Mouse (Mus musculus) ES-Bruce4 (cell line): ENCODE measurements around the gene Gm21887. TPM values are rescaled to one million over a fixed set of nuclear protein-coding genes. Genes with fewer than 3 reads are reported as not detected.
"Not testable (repeated sequence)": the region's sequence is repeated elsewhere in the genome, so short reads cannot be mapped to it uniquely, and the experiment has no call there.

Experiments used
- H3K27ac ChIP-seq: 2 replicates; pipeline ENCODE4 v1.5.1; 2012; ENCODE audit warnings: low read length, inconsistent platforms; ENCODE audit not compliant: insufficient read depth
- H3K27me3 ChIP-seq: 2 replicates; pipeline ENCODE4 v1.6.1; 2012; ENCODE audit warnings: mild to moderate bottlenecking, low read length, inconsistent platforms; ENCODE audit not compliant: control insufficient read depth, poor library complexity, insufficient read depth, severe bottlenecking
- H3K36me3 ChIP-seq: 2 replicates; pipeline ENCODE4 v1.6.1; 2012; ENCODE audit warnings: inconsistent platforms, mild to moderate bottlenecking, low read length, moderate library complexity; ENCODE audit not compliant: control insufficient read depth, poor library complexity, insufficient read depth, severe bottlenecking
- H3K4me1 ChIP-seq: one replicate; pipeline ENCODE4 v1.8.1; 2011; ENCODE audit warnings: low read length; ENCODE audit not compliant: control insufficient read depth, insufficient read depth
- H3K4me3 ChIP-seq: 2 replicates; pipeline ENCODE4 v1.5.1; 2011; ENCODE audit warnings: low read depth, mild to moderate bottlenecking, low read length
- H3K9ac ChIP-seq: 2 replicates; pipeline ENCODE4 v1.6.1; 2012; ENCODE audit warnings: low read depth, mild to moderate bottlenecking, inconsistent platforms; ENCODE audit not compliant: poor library complexity, severe bottlenecking
- H3K9me3 ChIP-seq: replicated peaks from 2 replicates; pipeline ENCODE4 v1.6.1; 2012; ENCODE audit warnings: mild to moderate bottlenecking, low read length, inconsistent platforms; ENCODE audit not compliant: control insufficient read depth, poor library complexity, insufficient read depth, severe bottlenecking
- polyA plus RNA-seq: library from polyadenylated mRNA; stranded (reverse); fragments of >200 nt; gene quantifications from 2 replicates; pipeline ENCODE4 v1.2.4, GENCODE M21; 2011; ENCODE audit warnings: low read depth; ENCODE audit not compliant: missing spikeins, insufficient read depth, insufficient read length

The Gm21887 gene
- polyA plus RNA-seq, 1 experiment: 1,061 TPM

DNA sequence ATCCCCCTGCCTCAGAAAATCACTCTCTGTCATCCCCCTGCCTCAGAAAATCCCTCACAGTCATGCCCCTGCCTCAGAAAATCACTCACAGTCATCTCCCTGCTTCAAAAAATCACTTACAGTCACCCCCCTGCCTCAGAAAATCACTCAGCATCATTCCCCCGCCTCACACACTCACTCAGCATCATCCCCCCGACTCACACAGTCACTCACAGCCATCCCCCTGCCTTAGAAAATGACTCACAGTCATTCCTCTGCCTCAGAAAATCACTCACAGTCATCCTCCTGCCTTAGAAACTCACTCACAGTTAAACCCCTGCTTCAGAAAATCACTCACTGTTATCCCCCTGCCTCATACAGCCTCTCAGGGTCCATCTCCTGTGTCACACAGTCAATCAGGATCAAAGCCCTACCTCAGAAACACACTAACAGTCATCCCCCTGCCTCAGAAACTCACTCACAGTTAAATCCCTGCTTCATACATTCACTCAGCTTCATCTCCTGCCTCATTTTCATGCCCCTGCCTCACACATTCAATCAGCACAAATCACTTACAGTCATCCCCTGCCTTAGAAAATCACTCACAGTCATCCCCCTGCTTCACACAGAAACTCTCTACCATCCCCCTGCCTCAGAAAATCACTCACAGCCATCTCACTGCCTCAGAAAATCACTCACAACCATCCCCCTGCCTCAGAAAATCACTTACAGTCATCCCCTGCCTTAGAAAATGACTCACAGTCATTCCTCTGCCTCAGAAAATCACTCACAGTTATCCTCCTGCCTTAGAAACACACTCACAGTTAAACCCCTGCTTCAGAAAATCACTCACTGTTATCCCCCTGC lies 14.4 kb upstream of the Gm21887 start:
- H3K27me3 ChIP-seq: peaks cover 13% of the 10 kb centered on the region
- not testable (repeated sequence) for H3K4me3 ChIP-seq, H3K9ac ChIP-seq, H3K36me3 ChIP-seq, H3K9me3 ChIP-seq, H3K27ac ChIP-seq
- peaks cover 14% of the 10 kb centered on the region for H3K4me1 ChIP-seq

DNA sequence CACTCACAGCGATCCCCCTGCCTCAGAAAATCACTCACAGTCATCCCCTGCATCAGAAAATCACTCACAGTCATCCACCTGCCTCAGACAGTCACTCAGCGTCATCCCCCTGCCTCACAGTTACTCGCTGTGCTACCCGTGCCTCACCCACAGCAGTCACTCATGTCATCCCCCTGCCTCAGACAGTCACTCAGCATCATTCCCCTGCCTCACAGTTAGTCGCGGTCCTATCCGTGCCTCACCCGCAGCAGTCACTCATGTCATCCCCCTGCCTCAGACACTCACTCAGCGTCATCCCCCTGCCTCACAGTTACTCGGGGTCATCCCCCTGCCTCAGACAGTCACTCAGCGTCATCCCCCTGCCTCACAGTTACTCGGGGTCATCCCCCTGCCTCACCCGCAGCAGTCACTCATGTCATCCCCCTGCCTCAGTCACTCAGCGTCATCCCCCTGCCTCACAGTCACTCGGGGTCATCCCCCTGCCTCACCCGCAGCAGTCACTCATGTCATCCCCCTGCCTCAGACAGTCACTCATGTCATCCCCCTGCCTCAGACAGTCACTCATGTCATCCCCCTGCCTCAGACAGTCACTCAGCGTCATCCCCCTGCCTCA lies 13.4 kb upstream of the Gm21887 start:
- H3K36me3 ChIP-seq, H3K9ac ChIP-seq, H3K27ac ChIP-seq, H3K9me3 ChIP-seq, H3K4me3 ChIP-seq: not testable (repeated sequence)
- peaks cover 13% of the 10 kb centered on the region for H3K27me3 ChIP-seq
- peaks cover 14% of the 10 kb centered on the region for H3K4me1 ChIP-seq

DNA sequence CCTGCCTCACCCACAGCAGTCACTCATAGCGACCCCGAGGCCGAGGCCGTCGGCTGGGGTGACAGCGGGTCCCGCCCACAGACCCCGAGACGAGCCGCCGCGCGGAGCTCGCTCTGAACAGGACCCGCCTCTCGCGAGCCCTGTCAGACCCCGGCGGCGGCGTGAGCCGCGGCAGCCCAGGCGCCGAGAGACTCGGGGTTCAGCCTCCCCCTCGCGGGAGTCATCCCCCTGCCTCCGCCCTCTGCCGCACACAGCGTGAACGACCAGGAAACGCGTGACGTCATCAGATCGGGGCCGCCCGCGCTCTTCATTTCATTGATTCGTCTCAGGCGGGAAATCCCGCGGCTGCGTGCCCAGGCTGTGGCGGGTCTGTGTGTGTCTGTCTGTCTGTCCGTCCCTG lies 12.5 kb upstream of the Gm21887 start:
- H3K4me3 ChIP-seq: peak overlapping the region; percentile 21
- not testable (repeated sequence) for H3K9me3 ChIP-seq, H3K27ac ChIP-seq, H3K36me3 ChIP-seq
- peak overlapping the region; percentile 16 for H3K9ac ChIP-seq
- H3K27me3 ChIP-seq: peaks cover 13% of the 10 kb centered on the region
- H3K4me1 ChIP-seq: peaks cover 12% of the 10 kb centered on the region

DNA sequence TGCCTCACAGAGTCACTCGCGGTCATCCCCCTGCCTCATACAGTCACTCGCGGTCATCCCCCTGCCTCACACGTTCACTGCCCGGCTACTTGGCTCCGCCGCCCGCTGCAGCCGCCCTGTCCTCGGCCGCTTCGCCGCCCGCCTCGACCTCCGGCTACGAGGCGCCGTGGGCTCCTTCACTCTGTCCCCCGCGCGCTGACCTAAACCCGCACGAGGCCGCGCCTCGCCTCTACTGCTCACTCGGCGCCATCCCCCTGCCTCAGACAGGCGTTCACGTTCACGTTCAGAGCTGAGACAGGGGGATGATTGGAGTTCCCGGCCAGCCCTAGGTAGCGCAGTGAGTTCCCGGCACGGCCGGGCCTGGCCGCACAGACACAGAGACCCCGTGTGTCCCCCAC lies 12.0 kb upstream of the Gm21887 start:
- peaks cover 13% of the 10 kb centered on the region for H3K27me3 ChIP-seq
- not testable (repeated sequence) for H3K9me3 ChIP-seq, H3K36me3 ChIP-seq, H3K27ac ChIP-seq
- peak overlapping the region; percentile 16 for H3K9ac ChIP-seq
- H3K4me1 ChIP-seq: peaks cover 11% of the 10 kb centered on the region
- peak overlapping the region; percentile 21 for H3K4me3 ChIP-seq

DNA sequence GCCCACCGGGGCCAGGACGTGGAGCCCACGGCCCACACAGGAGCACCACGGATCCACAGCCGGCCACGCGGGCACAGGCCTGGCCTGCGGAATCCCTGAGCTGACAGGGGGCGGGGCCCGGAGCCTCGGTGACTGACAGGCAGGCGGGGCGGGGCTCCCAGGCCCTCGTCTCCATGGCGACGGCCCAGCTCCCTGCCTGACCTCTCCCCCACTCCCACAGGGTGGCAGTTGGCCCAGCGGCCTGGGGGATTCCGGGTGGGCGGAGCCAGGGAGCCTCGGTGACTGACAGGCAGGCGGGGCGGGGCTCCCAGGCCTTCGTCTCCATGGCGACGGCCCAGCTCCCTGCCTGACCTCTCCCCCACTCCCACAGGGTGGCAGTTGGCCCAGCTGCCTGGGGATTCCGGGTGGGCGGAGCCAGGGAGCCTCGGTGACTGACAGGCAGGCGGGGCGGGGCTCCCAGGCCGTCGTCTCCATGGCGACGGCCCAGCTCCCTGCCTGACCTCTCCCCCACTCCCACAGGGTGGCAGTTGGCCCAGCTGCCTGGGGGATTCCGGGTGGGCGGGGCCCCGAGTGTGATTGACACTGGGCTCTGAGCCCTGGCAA lies 11.5 kb upstream of the Gm21887 start:
- peaks cover 13% of the 10 kb centered on the region for H3K27me3 ChIP-seq
- H3K9me3 ChIP-seq, H3K27ac ChIP-seq, H3K36me3 ChIP-seq: not testable (repeated sequence)
- peak overlapping the region; percentile 21 for H3K4me3 ChIP-seq
- H3K4me1 ChIP-seq: peaks cover 11% of the 10 kb centered on the region
- peak overlapping the region; percentile 16 for H3K9ac ChIP-seq

DNA sequence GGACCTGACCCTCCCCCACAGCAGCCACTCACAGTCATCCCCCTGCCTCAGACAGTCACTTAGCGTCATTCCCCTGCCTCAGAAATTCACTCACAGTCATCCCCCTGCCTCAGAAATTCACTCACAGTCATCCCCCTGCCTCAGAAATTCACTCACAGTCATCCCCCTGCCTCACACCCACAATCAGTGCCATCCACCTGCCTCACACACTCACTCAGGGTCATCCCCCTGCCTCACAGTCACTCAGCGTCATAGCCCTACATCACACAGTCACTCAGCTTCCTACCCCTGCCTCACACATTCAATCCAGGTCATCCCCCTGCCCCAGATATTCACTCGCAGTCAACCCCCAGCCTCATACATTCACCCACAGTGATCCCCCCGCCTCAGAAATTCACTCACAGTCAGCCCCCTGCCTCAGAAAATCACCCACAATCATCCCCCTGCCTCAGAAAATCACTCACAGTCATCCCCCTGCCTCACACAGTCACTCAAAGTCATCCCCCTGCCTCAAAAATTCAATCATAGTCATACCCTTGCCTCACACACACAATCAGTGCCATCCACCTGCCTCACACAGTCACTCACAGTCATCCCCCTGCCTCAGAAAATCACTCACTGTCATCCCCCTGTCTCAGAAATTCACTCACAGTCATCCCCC lies 10.8 kb upstream of the Gm21887 start:
- not testable (repeated sequence) for H3K36me3 ChIP-seq, H3K9ac ChIP-seq, H3K9me3 ChIP-seq
- peaks cover 13% of the 10 kb centered on the region for H3K27me3 ChIP-seq
- peaks cover 10% of the 10 kb centered on the region for H3K4me1 ChIP-seq
- H3K27ac ChIP-seq: peak overlapping the region; percentile 92
- peak overlapping the region; percentile 8 for H3K4me3 ChIP-seq

DNA sequence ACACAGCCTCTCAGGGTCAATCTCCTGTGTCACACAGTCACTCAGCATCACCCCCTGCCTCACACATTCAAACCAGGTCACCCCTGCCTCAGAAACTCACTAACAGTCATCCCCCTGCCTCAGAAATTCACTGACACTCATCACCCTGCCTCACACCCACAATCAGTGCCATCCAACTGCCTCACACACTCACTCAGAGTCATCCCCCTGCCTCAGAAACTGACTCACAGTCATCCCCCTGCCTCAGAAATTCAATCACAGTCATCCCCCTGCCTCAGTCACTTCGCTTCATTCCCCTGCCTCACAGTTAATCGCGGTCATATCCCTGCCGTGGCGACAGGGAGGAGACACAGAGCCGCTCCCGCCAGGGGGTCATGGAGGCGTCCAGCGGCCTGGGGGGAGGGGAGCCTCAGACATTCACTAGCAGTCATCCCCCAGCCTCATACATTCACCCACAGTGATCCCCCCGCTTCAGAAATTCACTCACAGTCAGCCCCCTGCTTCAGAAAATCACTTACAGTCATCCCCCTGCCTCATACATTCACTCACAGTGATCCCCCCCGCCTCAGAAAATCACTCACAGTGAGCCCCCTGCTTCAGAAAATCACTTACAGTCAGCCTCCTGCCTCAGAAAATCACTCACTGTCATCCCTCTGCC lies 10.1 kb upstream of the Gm21887 start:
- not testable (repeated sequence) for H3K4me3 ChIP-seq, H3K9me3 ChIP-seq, H3K36me3 ChIP-seq, H3K27me3 ChIP-seq
- peak overlapping the region; percentile 92 for H3K27ac ChIP-seq
- peak overlapping the region; percentile 0; the same call in 1 of the 2 replicates for H3K9ac ChIP-seq
- H3K4me1 ChIP-seq: peaks cover 13% of the 10 kb centered on the region

DNA sequence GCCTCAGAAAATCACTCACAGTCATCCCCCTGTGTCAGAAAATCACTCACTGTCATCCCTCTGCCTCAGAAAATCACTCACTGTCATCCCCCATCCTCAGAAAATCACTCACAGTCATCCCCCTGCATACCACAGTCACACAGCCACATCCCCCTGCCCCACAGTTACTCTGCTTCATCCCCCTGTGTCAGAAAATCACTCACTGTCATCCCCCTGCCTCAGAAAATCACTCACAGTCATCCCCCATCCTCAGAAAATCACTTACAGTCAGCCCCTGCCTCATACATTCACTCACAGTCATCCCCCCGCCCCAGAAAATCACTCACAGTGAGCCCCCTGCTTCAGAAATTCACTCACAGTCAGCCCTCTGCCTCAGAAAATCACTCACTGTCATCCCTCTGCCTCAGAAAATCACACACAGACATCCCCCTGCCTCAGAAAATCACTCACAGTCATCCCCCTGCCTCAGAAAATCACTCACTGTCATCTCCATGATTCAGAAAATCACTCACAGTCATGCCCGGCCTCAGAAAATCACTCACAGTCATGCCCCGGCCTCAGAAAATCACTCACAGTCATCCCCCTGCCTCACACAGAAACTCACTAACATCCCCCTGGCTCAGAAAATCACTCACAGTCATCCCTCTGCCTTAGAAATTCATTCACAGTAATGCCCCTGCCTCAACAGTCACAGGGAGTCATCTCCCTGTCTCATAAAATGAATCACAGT lies 9.4 kb upstream of the Gm21887 start:
- not testable (repeated sequence) for H3K9me3 ChIP-seq, H3K4me3 ChIP-seq, H3K36me3 ChIP-seq, H3K27me3 ChIP-seq
- peak overlapping the region; percentile 26 for H3K9ac ChIP-seq
- H3K4me1 ChIP-seq: peaks cover 15% of the 10 kb centered on the region
- H3K27ac ChIP-seq: peak overlapping the region; percentile 92
